Mouse (Mus musculus) CD8-positive naive resting alpha-beta T cell, adult 57 days (primary cell): Measurements from ENCODE around the gene Klk12. TPM values are rescaled to one million over a fixed set of nuclear protein-coding genes. Genes with fewer than 3 reads are reported as not detected.

Source experiments
- total RNA-seq: library from RNA; stranded (reverse); gene quantifications from one replicate; pipeline ENCODE4 v1.2.4, GENCODE M21; 2023

Klk12 gene
- total RNA-seq = not detected

DNA sequence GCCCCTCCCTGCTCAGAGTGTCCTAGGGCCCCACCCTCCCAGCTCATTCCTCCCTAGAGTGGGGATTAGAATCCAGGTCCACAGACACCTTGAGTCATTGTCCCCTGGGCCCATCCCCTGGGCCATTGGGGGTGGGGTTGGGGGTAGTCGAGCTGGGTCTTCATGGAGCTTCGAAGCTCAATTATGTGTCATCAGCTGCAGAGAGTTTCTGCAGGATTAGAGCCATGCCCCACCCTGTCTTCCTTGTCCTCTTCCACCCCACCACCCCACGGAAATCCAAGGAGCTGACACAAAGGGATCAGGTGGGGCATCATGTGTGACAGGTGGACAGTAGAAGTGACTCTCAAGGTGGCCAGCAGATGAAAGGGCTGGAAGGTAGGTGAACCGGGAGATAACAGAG is at the start of gene Klk12:
Gene Klk12 (plus strand): TSS at position 301 of the 400 bp plus-strand sequence.

DNA sequence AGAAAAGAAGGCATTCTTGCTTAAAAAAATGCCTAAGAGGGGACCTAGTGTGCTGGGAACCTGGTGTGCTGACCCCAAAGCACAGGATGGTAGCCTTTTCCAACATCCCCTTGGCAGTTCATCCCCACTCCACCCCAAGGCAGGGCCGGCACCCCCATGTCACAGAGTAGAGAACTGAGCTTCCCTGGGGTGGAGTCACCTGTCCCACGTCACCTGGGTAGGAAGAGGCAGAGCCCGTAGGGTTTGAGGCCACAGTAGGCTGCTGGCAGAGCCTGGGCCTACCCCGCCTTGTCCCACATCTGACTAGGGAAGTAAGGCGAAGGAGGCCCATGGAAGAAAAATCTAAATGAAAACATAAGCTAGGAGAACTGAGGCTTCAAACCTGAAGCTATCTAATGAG is 5.7 kb downstream of the Klk12 start, which contains the start of gene Klk11:
Gene Klk11 (plus strand): TSS at position 241 of the 400 bp plus-strand sequence.

DNA sequence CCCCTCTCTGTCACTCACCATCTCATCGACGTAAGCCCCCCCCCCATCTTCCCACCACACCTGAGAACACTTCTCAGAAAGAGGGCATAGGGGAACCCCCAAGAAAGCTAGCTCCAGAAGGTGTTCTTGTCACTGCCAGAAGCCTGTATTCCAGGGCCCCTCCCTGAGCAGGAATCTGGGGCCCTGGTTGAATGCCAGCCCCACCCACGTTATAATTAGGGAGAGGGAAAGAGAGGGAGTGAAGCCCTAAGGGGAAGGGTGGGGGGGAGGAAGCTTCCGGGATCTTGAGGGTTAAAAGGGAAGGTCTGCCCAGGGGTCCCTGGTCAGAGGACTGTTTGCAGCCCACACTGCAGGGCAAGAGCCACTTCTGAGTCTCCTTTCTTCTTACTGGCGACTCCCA is 12.0 kb downstream of the Klk12 start, which contains the start of gene Klk10:
Gene Klk10 (plus strand): TSS at position 290 of the 400 bp plus-strand sequence.

GRCm38 (mm10) chr7:43791591-43791990 is 22.9 kb downstream of the Klk12 start, which contains the start of gene Klk9:
Gene Klk9 (plus strand): TSS chr7:43791891.

DNA sequence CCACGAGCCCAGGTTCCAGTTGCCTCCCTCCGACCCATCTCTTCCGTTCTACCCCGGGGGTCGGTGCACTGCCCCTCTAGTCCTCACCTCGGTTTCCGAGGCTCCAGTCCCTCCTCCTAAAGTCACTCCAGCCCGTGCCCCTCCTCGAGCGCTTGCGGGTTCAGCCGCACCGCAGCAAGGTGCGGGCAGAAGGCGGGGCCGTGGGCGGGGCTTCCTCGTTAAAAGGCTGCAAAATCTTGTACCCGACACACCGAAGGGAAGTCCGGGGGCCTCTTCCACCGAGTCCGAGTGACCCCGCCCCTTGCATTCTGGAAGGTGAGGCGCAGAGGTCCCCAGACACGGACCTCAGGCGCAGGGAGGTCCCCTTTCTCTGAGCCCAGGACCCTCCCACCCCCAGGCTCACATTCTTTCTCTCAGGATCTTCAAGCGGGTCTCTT is 28.7 kb downstream of the Klk12 start, which contains the start of gene Klk8:
Gene Klk8 (plus strand): TSS at position 245 of the 437 bp plus-strand sequence.

GRCm38 (mm10) chr7:43810994-43811393 is 42.3 kb downstream of the Klk12 start, which contains the start of gene Klk7:
Gene Klk7 (plus strand): TSS chr7:43811294.

Other genes starting within 250 kb of the Klk12 start
- 1.0 TPM for gene Cd33, start 224.5 kb upstream of the Klk12 start, total RNA-seq
- gene Zfp658, start 206.6 kb upstream of the Klk12 start, total RNA-seq = 9.1 TPM
- gene Zfp719, start 189.3 kb upstream of the Klk12 start, total RNA-seq = 19.5 TPM
- gene Zfp819, start 161.7 kb upstream of the Klk12 start, total RNA-seq = not detected
- gene Ceacam18, start 134.2 kb upstream of the Klk12 start, total RNA-seq = not detected
- gene Siglece, start 108.7 kb upstream of the Klk12 start, total RNA-seq = 1.5 TPM
- 8.5 TPM for gene Ctu1, start 96.9 kb upstream of the Klk12 start, total RNA-seq
- not detected for gene Klk14, start 78.5 kb upstream of the Klk12 start, total RNA-seq
- not detected for gene Klk13, start 56.3 kb upstream of the Klk12 start, total RNA-seq
- not detected for gene Klk11, start 5.7 kb downstream of the Klk12 start, total RNA-seq
- not detected for gene Klk10, start 12.1 kb downstream of the Klk12 start, total RNA-seq
- not detected for gene Klk9, start 23.0 kb downstream of the Klk12 start, total RNA-seq
- gene Klk8, start 28.7 kb downstream of the Klk12 start, total RNA-seq = 230 TPM
- 1.2 TPM for gene Klk7, start 42.4 kb downstream of the Klk12 start, total RNA-seq
- gene Klk6, start 55.6 kb downstream of the Klk12 start, total RNA-seq = not detected
- not detected for gene Klk5, start 73.1 kb downstream of the Klk12 start, total RNA-seq
- gene Klk4, start 112.3 kb downstream of the Klk12 start, total RNA-seq = not detected
- gene Klk15, start 164.8 kb downstream of the Klk12 start, total RNA-seq = not detected
- gene Klk1b8, start 181.8 kb downstream of the Klk12 start, total RNA-seq = not detected
- not detected for gene Klk1b1, start 197.9 kb downstream of the Klk12 start, total RNA-seq
- gene Klk1b9, start 207.2 kb downstream of the Klk12 start, total RNA-seq = not detected
- not detected for gene Klk1b11, start 227.0 kb downstream of the Klk12 start, total RNA-seq
- gene Klk1b26, start 243.3 kb downstream of the Klk12 start, total RNA-seq = not detected